Mouse (Mus musculus) kidney, adult 18-20 months (tissue): ENCODE measurements around the gene Mrpl10.

ENCODE experiments used
- DNase-seq: peaks from one replicate; pipeline ENCODE4 v3.0.0; 2021

Mrpl10 gene

DNA sequence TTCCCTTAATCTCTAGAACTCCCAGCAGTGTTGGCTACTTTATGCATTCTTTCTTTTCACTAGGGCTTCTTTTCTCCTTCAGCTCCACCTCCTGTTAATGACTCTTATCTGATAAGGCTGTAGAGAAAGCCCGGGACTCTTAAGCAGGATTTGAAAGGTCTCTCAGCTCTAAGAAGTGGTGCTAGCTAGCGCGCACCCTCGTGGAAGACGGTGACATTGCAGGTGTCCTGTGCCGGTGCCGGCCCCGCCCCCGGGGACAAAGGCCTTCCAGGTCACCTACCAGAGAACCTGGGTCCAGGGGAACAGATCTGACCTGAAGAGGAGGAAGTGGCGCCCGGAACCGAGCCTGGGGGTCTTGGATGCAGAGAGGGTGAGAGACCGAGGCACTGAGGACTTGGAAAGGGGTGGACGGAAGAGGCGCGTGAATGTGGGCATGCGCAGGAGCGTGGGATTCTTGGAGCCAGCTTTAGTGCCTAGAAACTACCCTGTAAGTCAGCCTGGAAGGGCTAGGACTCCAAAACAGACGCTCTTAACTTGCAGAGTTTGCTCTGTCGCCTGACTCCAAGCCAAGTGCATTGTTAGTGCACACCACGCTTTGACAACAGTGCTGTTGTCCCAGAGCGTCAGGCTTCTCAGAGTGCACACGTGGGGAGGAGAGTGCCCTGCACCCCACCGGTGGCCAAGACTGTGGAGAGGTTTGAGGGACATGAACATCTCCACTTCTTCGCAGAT, 11.5 kb upstream of the Mrpl10 start, which contains the start of gene Scrn2:
TSS of gene Scrn2 (plus strand) at position 253 of the 732 bp plus-strand sequence.
- DNase-seq = peak; percentile 93

DNA sequence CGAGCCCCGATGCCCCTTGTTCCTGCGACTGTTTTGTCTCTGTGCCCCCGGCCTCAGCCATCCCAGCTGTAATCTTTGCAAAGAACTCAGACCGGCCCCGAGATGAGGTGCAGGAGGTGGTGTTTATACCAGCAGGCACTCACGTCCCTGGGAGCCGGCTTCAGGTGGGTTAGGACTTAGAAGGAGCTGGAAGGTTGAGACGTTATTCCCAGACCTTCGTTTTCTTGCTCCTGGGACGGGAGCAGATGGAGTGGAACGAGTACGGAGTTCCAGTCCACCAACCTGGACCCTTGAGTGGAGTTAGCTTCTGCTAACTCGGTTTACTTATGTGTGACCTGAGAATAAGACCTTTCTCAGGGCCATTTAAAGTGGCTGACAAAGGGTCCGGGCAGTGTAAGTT, 10.9 kb upstream of the Mrpl10 start:
- DNase-seq = no peak

DNA sequence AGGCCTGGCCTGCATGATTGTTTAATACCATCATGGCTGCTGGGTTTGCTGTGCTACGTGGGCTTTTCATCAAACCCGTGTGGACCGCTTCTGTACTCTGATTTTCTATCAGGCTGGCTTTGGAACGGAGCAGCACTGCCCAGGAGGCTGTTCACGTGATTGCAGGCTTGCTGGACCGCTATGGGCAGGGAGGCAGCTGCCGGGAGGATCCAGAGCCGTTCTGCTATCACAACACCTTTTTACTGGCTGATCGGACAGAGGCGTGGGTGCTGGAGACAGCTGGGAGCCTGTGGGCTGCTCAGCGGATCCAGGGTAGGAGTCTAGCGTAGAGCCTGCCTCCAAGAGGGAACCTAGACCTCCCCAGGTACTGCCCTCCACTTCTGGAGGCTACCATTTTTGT, 9.4 kb upstream of the Mrpl10 start:
- DNase-seq = no peak

DNA sequence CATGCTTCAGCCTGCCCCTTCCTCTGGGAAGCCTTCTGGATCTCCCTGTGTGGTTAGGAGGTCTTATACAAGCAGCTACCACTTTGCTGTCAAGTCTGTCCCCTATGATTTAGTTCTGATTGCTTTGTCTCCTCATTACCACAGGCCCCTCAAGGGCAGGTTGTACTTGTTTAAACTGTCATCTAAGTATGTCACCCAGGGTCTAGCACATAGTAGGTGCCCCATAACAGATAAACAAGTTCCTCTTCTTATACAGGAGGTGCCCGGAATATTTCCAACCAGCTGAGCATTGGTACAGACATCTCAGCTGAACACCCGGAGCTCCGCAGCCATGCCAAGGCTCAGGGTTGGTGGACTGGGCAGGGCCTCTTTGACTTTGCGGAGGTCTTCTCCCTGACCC, 8.9 kb upstream of the Mrpl10 start:
- no peak for DNase-seq

DNA sequence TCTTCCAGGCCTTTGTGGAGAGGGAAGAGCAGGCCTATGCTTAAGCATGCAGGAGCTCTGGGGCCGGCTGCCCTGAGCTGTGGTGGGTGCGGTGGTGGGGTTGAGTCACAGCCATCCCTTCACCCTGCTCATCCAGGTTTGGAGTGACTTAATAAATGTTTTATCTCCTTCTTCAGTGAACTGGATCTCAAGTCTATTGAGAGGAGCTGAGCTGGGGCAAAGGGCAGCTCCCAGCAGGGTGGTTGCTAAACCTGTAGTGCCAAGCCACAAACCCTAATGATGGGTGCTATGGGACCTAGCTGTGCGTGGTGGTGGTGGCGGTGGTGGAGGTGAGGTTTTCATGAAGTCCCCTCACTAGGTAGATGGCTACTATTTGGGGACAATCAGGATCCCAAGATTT, 7.6 kb upstream of the Mrpl10 start:
- DNase-seq = no peak

DNA sequence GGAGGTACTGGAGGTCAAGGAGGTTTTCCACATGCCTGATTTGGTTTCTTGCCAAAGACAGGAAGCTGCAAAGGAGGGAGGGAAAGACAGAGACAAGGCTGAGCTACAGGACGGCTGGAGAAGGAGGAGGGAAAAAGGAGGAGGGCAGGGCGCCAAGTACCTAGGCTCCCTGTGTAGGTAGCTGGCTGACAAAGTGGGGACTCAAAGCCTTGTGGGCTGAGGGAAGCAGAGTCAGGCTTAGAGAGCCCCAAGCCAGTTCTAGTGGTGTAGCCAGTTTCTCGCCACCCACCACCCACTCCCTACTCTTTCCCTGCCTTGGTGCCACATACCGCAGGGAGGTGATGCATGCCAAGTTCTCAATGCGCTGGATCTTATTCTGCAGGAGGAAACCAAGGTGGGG, 5.2 kb upstream of the Mrpl10 start:
- DNase-seq = peak; percentile 61

DNA sequence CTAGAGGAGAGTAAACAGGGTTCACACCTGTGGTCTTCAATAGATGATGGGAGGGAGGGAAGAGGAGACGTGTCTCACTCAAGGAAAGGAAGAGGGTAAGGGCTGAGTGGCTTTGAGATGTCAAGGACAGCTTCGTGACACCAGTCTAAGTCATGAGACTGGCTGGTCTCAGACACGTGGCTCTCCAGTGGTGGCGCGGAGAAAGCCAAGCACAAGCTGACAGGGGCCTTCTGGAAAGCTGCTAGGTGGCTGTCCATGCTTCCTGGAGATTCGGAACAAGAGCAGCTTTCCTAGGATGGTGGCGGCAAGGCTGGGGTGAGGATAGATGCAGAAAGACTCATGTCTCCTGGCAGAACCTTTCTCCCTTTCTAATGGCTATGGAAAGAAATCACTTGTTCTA, 2.5 kb upstream of the Mrpl10 start:
- DNase-seq = no peak

DNA sequence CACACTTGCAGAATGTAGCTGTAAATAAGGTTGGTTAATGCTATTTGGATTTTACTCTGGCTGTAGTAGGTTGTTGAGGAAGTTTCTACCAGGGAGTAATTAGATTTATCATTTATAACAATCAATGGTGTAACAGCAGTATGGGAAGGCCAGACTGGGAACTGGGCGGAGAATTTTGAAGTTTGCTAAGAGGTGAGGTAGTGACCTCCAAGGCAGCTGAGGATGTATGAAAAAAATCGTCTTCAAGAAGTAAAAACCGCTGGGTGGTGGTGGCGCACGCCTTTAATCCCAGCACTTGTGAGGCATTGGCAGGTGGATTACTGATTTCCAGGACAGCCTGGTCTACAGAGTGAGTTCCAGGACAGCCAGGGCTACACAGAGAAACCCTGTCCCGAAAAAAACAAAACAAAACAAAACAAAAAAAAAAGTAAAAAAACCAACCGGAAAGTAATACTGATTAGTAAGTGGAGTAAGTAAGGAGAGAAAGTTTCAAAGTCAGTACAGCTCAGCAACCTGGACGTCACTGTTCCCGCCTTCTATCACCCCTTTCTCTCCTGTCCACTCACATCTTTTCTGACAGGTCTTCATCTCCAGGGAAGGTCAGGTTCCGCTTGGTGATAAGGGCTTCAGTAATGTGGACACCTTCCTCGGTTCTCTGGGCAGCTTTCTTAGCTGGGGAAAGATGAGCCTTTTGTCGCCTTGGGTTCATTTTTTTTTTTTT, 899 bp upstream of the Mrpl10 start:
- no peak for DNase-seq

DNA sequence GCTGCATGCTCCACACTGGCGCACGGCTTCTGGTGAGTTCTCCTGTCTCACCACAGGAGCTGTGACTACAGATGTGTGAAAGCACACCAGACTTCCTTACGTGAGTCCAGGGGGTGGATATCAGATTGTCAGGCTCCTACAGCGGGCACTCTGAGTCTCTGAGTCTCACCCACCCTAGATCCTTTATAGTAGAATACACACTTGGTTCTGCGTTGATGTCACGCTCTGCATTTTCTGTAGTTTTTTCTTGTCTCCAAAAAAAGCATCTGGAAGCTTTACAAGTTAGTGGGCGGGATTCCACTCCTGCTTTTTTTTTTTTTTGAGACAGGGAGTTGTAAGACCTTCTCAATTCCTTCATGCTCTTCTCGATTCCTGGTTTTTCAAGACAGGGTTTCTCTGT, 3.5 kb downstream of the Mrpl10 start:
- DNase-seq = no peak

DNA sequence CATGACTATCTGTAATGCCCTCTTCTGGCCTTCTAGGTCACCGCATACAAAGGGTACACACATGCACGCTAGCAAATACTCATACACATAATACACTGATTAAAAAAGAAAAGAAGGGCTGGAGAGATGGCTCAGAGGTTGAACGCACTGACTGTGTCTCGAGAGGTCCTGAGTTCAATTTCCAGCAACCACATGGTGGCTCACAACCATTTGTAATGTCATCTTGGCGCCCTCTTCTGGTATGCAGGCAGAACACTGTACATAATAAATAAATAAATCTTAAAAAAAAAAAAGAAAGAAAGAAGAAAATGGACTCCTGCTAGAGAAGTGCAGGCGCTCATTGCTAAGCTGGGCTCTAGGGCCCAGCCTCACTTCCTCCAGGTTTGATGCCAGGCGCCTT, 4.5 kb downstream of the Mrpl10 start:
- no peak for DNase-seq

DNA sequence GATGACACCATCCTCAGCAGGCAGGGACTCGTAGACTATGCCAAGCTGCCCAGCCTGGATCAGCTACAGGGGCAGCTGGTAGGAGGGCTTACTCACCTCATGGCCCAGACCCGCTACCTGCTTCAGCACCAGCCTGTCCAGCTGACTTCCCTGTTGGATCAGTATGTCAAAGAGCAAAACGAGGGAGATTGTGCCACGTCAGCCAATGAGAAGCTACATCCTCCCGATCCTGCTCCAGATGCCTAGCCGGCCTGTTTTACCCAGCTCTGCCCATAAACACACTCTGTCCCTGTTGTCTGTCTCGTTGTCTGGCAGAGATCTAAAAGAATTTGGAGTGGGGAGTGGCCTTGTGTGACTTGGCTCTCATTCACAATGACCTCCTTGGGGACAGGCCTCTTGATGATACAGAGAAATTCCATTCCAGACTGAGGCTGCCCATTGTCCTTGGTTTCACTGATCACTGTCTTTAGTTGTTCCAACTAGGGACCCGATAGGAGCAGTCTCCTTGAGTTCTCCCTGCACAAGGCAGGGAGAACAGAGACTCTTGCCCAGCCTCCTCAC, 6.8 kb downstream of the Mrpl10 start:
- no peak for DNase-seq

DNA sequence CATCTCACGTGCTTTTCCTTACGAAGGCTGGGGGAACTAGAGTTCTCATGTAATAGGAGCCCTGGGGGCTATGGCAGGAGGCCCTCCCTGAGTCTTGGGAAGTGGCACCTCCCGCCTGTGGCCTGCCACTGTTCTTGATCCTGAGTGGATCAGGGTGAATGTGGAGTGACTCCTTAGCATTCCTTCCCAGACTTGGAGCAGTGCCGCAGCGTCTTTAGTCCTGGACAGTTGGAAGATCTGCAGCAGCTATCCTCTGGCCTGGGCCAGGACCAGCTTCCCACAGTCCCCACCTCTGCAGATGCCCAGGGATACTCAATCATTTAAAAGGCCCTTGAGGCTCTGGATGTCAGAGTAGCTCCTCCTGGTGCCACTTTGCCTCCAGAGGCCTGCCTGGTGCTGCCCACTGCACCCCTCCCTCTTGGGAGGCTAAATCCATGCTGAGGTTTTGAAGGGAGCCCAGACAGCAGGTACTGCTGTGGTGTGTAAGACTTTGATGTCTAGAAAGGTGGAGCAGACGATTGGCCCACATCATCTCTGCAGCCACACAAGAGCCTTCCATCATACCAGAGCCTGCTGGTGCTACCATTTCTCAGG, 8.2 kb downstream of the Mrpl10 start:
- no peak for DNase-seq

DNA sequence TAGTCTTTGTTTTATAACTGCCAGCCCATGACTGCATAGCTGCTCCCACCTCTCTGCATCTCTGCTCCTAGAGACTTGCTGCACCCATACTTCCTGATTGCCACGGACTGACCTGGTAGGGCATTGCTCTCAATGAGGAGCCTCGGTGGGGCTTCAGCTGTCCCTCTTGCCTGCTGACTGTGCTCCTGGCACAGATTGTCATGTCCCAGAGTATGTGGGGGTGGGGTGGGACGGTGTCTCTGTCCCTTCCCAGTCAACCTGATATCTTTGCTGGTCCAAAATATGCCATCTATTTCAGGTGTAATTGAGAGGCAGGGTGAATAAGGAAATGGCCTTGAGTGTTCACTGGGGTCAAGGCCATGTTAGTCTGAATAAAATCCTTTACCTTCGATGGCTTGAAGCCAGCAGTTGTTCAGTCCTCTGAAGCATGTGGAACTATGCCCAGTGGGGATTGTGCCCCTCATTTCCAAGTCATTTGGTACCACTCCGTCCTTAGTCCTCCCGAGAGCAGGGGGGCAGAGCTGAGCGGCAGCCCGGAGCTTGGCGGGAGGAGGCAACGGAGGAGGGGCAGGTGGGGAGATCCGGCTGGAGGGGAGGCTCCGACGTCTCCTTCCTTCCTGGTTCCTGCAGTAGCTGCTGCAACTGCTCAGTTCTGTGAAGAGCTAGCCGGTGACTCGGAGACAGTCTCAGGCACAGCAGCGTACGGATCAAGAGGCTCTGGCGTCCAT, 9.0 kb downstream of the Mrpl10 start, which contains the start of gene Osbpl7:
TSS of gene Osbpl7 (plus strand) at position 413 of the 728 bp plus-strand sequence.
- peak; percentile 67 for DNase-seq

DNA sequence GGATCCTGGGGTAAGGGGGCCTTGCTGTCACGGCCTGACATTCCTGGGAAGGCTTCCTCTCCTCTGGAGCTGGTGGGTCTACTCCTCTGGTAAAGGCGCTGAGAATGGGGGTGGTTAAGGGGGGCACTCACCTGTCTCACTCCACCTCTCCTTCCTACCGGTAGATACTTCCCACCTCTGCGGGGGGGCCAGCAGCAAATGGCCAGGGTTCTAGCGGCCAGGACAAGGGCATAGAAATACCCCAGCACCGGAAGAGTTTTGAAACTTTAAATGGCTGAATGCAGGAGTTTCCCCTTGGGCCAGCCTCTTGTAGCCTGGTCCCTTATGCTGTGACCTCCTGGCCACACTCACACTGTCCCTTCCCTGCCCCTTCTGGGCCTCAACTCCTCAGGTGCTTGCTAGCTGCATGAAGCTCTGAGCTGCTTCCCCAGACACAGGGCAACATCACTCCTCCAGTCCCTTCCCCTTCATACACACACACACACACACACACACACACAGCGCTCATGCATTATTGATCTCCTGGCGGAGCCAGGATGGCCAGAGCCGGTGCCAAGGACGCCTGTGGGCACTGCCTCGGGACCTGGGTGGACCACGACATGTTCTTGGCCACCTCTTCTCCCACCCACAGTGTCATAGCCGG, 9.7 kb downstream of the Mrpl10 start:
- DNase-seq = peak; percentile 20

DNA sequence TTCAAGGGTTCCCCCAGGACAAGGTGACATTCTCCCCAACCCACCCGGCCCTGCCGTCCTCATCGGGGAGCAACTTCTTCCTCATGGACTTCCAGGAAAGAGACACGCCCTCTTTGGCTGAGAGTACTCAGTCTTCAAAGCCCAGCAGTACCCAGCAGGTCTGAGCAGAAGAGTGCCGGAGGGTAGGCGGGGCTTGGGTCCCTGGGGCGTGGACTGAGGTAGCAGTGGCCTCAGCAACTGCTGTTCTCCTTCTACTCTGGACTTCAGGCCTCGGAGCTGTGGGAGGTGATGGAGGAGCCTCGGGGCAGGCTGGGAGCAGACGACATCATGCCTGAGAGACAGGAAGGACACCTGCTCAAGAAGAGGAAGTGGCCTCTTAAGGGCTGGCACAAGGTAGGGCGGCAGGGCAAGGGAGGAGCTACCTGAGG, 10.9 kb downstream of the Mrpl10 start:
- DNase-seq = peak; percentile 55

DNA sequence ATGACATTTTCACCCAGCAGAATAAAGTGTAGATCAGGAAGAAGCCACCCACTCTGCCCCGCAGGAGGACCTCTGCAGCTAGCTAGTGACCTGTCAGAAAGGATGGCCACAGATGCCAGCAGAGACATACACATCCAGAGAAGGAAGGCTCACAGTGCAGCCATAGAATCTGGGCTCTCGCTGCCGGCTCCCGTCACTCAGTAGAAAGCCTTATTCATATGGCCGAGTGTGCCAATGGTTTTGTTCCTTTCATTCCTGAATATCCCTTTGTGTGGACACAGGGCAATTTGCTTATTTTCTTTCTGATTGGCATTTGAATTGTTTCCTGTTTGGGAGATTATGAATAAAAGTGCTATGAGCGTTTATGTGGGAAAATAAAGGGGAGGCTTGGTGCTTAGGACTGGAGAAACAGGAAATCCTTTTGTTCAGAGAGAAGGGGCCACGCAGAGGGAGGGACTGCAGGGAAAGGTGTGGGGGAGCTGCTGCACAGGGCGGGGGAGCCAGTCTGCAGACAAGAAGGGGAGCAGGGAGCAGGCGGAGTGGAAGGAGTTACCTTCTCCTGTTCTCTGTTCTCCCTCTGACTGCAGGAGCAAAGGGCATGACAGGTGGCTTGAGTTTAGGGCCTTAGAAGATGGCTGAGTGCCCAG, 22.0 kb downstream of the Mrpl10 start:
- no peak for DNase-seq

DNA sequence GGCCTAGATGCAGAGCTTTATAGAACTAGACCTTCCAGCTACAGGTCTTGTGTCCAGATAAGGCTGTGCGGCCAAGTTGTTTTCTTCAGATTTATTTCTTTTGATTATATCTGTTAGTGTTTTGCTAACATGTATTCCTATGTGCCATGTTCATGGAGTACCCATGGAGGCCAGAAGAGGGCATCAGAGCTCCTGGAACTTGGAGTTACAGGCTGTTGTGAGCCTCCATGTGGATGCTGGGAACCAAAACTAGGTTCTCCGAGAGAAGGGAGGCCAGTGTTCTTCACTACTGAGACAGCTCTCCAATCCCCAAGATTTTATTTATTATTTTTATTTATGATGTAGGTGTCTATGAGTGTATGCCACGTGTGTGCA, 22.5 kb downstream of the Mrpl10 start:
- no peak for DNase-seq

DNA sequence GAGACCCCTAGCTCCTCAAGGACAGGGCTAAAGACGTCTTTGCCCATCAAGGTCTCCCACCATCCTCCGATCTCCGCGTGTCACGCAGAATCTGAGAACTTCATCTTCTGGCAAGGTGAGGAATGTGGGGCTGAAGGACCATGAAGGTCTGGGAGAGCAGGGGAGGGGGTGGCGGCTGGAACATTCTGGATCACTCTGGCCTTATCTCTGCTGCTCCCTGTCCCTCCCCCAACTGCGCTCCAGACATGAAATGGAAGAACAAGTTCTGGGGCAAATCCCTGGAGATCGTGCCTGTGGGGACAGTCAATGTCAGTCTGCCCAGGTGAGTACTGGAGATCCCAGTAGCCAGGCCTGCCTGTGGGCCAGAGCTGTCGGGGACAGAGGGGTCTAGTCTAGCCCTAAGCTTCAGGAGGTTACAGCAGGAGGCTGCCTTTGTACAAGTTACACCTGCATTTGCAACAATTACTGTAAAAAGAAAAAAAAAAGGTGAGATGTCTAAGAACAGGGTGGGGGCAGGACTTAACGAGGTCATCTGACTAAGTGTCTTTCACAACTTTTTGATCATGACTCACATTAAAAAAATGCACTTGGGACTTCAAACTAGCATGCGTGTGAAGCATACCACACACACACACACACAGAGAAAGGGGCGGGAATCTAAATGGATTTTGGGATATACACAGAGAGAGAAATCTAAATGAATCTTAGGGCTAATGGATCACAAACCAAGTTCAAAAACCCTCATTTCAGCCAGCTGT, 24.4 kb downstream of the Mrpl10 start:
- no peak for DNase-seq

DNA sequence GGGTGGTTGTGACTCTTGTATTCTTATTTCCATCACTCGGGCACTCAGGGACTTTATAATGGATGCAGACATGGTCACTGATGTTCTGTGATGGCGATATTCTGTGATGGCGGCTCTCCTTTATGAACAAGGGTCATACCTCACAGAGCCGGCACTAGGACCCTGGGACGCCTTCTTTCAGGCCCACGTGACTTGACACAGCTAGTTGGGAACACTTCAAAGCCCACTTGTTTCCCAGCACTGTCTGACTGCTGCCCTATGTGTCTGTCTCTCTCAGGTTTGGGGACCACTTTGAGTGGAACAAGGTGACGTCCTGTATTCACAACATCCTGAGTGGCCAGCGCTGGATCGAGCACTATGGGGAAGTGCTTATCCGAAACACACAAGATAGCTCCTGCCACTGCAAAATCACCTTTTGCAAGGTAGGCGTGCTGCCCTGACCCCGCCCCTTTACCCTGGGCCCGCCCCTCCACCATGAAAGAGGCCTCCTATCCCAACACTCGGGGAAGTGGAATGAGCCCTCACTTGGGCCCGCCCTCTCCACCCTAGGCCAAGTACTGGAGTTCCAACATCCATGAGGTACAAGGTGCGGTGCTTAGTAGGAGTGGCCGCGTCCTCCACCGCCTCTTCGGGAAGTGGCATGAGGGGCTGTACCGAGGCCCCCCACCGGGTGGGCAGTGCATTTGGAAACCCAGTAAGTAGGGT, 25.4 kb downstream of the Mrpl10 start:
- no peak for DNase-seq

DNA sequence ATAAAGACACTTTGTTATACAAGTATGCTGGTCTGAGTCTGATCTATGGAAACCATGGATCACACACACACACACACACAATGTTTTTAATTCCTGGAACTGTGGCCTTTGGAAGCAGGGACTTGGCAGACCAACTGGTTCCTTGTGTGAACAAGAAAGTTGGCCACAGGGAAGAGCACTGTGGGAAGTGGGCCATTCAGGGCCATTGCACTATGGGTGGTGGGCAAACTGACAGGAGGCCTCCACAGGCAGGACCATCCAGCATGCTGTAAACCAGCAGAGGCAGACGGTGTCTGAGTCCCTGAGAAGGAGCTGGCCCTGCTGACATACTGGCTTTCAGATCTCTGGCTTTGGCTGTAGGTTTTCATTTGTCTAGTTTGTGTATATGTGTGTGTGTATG, 28.0 kb downstream of the Mrpl10 start:
- DNase-seq = no peak

DNA sequence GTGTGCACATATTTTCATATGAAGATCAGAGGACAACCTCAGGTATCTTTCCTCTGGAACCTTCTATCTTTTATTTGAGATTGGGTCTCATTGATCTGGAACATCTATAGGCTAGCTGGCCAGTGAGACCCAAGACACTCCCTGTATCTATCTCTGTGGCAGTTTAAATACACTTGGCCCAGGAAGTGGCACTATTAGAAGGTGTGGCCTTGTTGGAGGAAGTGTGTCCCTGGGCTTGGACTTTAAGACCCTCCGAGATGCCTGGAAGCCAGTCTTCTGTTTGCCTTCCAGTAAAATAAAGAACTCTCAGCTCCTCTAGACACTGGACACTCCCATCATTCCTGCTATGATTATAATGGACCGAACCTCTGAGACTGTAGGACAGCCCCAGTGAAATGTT, 28.4 kb downstream of the Mrpl10 start:
- DNase-seq = no peak
